Mouse (Mus musculus) lung, embryonic 14.5 days (tissue): ENCODE data around the gene Plekhm3. TPM values are rescaled to one million over a fixed set of nuclear protein-coding genes. Genes with fewer than 3 reads are reported as not detected.

Experiments
- ATAC-seq: fragments of 200-750 bp; cut with Nextera tagmentation; 2 replicates; pipeline ENCODE4 v1.8.0; 2017; ENCODE audit warnings: mild to moderate bottlenecking, moderate TSS enrichment, moderate library complexity; ENCODE audit not compliant: insufficient read depth
- DNase-seq: peaks from one replicate; pipeline ENCODE4 v3.0.0-alpha.2; 2015
- H3K27ac ChIP-seq: fragments of 300-500 bp; sonication (generic); 2 replicates; pipeline ENCODE4 v1.5.1; 2014; ENCODE audit warnings: low read depth, mild to moderate bottlenecking, moderate library complexity
- H3K27me3 ChIP-seq: fragments of 300-500 bp; sonication (generic); 2 replicates; pipeline ENCODE4 v1.6.1; 2014; ENCODE audit warnings: low read length, control low read depth; ENCODE audit not compliant: insufficient read depth
- H3K36me3 ChIP-seq: fragments of 300-500 bp; sonication (generic); 2 replicates; pipeline ENCODE4 v1.6.1; 2014; ENCODE audit warnings: control low read depth; ENCODE audit not compliant: insufficient read depth
- H3K4me1 ChIP-seq: fragments of 300-500 bp; sonication (generic); 2 replicates; pipeline ENCODE4 v1.6.1; 2014; ENCODE audit warnings: antibody characterized with exemption, control low read depth; ENCODE audit not compliant: insufficient read depth
- H3K4me2 ChIP-seq: fragments of 300-500 bp; sonication (generic); 2 replicates; pipeline ENCODE4 v1.6.1; 2014; ENCODE audit warnings: mild to moderate bottlenecking
- H3K4me3 ChIP-seq: fragments of 300-500 bp; sonication (generic); 2 replicates; pipeline ENCODE4 v1.5.1; 2014; ENCODE audit warnings: low read depth, low read length
- H3K9ac ChIP-seq: fragments of 300-500 bp; sonication (generic); 2 replicates; pipeline ENCODE4 v1.6.1; 2014
- H3K9me3 ChIP-seq: fragments of 300-500 bp; sonication (generic); 2 replicates; pipeline ENCODE4 v1.6.1; 2016; ENCODE audit warnings: low read depth, low read length, control low read depth
- CTCF ChIP-seq: IDR thresholded peaks from 2 replicates; pipeline ENCODE4 v1.5.1; 2016; ENCODE audit warnings: antibody characterized with exemption, low read depth
- WGBS: fragments of 180-500 bp; shearing (Covaris S2); extraction: QIAGEN DNeasy Blood & Tissue Kit; methylation state at CpG from one replicate; pipeline ENCODE4 v1.1.7; 2014; 5-methylcytosine and 5-hydroxymethylcytosine counted together
- polyA plus RNA-seq: library from polyadenylated mRNA; unstranded; fragments of >200 nt; fragmentation: Nextera tagmentation; extraction: Ambion mirVana; gene quantifications from 2 replicates; pipeline ENCODE4 v1.2.1, GENCODE M21; 2014

The Plekhm3 gene
- polyA plus RNA-seq, 1 experiment from 2014 or later: 8.1 TPM

- no peak for ATAC-seq
- peaks cover 5% of the 10 kb centered on the region; the same call in 1 of the 2 replicates for H3K4me1 ChIP-seq
- DNase-seq: peak; percentile 37
- no peak overlapping the region for H3K4me2 ChIP-seq
- no peaks in the 10 kb centered on the region for H3K36me3 ChIP-seq
- WGBS: 39% methylated on average over 1 of the region's 1 CpGs
- H3K9me3 ChIP-seq: no peaks in the 10 kb centered on the region
- H3K27me3 ChIP-seq: no peaks in the 10 kb centered on the region
- TF ChIP-seq CTCF: no peak
- no peak overlapping the region for H3K4me3 ChIP-seq
- no peak overlapping the region for H3K27ac ChIP-seq
- H3K9ac ChIP-seq: no peak overlapping the region
Measured at GRCm38 (mm10) chr1:64807766-64808165, 148.9 kb downstream of the Plekhm3 start.

GRCm38 (mm10) chr1:64805217-64805616, 151.4 kb downstream of the Plekhm3 start:
- no peak for TF ChIP-seq CTCF
- Histone ChIP-seq H3K9me3 (no peaks in the 10 kb centered on the region), H3K27ac (no peak overlapping the region)

GRCm38 (mm10) chr1:64802631-64803030, 154.0 kb downstream of the Plekhm3 start:
- Histone ChIP-seq H3K36me3 (no peaks in the 10 kb centered on the region), H3K4me1 (no peaks in the 10 kb centered on the region), H3K27me3 (no peaks in the 10 kb centered on the region), H3K4me2 (no peak overlapping the region), H3K9ac (no peak overlapping the region), H3K27ac (no peak overlapping the region), H3K4me3 (no peak overlapping the region), H3K9me3 (no peaks in the 10 kb centered on the region)
- ATAC-seq (peak; percentile 69; the same call in 1 of the 2 replicates), DNase-seq (peak; percentile 62)
- WGBS: 30% methylated on average over 6 of the region's 6 CpGs
- TF ChIP-seq CTCF: no peak

More at GRCm38 (mm10) chr1:64805217-64805616, 151.4 kb downstream of the Plekhm3 start:
- H3K36me3 ChIP-seq: no peaks in the 10 kb centered on the region
- ATAC-seq (no peak), DNase-seq (no peak)
- no peaks in the 10 kb centered on the region for H3K27me3 ChIP-seq
- no peak overlapping the region for H3K9ac ChIP-seq
- no peak overlapping the region for H3K4me3 ChIP-seq
- WGBS: 56% methylated on average over 2 of the region's 2 CpGs
- no peak overlapping the region for H3K4me2 ChIP-seq
- H3K4me1 ChIP-seq: peaks cover 5% of the 10 kb centered on the region; the same call in 1 of the 2 replicates

GRCm38 (mm10) chr1:64797621-64798020, 159.0 kb downstream of the Plekhm3 start:
- 61% methylated on average over 3 of the region's 3 CpGs for WGBS
- no peak for TF ChIP-seq CTCF
- no peak for ATAC-seq

GRCm38 (mm10) chr1:64796867-64797582, 159.6 kb downstream of the Plekhm3 start:
- no peak overlapping the region for H3K9ac ChIP-seq
- no peak for TF ChIP-seq CTCF
- no peaks in the 10 kb centered on the region for H3K9me3 ChIP-seq
- no peak overlapping the region for H3K27ac ChIP-seq
- H3K27me3 ChIP-seq: no peaks in the 10 kb centered on the region
- no peak overlapping the region for H3K4me2 ChIP-seq
- no peak for ATAC-seq
- H3K4me3 ChIP-seq: no peak overlapping the region
- H3K36me3 ChIP-seq: 0 out of 2 replicates have a peak, but pooled peaks cover 2% of the 10 kb centered on the region
- WGBS: 82% methylated on average over 6 of the region's 6 CpGs
- H3K4me1 ChIP-seq: 0 out of 2 replicates have a peak, but pooled peaks cover 5% of the 10 kb centered on the region
- DNase-seq: no peak

More at GRCm38 (mm10) chr1:64797621-64798020, 159.0 kb downstream of the Plekhm3 start:
- no peak overlapping the region for H3K4me3 ChIP-seq
- no peak overlapping the region for H3K27ac ChIP-seq
- H3K9ac ChIP-seq: no peak overlapping the region
- H3K9me3 ChIP-seq: no peaks in the 10 kb centered on the region
- no peaks in the 10 kb centered on the region for H3K27me3 ChIP-seq
- 0 out of 2 replicates have a peak, but pooled peaks cover 5% of the 10 kb centered on the region for H3K4me1 ChIP-seq
- no peak for DNase-seq
- 0 out of 2 replicates have a peak, but pooled peaks cover 2% of the 10 kb centered on the region for H3K36me3 ChIP-seq
- no peak overlapping the region for H3K4me2 ChIP-seq

GRCm38 (mm10) chr1:64795284-64796040, 161.2 kb downstream of the Plekhm3 start:
- no peaks in the 10 kb centered on the region for H3K27me3 ChIP-seq
- no peak overlapping the region for H3K4me2 ChIP-seq
- 0 out of 2 replicates have a peak, but pooled peaks cover 2% of the 10 kb centered on the region for H3K36me3 ChIP-seq
- no peak overlapping the region for H3K9ac ChIP-seq
- no peak for DNase-seq
- no peak overlapping the region for H3K4me3 ChIP-seq
- no peak for TF ChIP-seq CTCF
- H3K27ac ChIP-seq: no peak overlapping the region
- 0 out of 2 replicates have a peak, but pooled peaks cover 5% of the 10 kb centered on the region for H3K4me1 ChIP-seq
- no peak for ATAC-seq
- 52% methylated on average over 8 of the region's 8 CpGs for WGBS
- no peaks in the 10 kb centered on the region for H3K9me3 ChIP-seq

GRCm38 (mm10) chr1:64794096-64794495, 162.5 kb downstream of the Plekhm3 start:
- 85% methylated on average over 11 of the region's 11 CpGs for WGBS
- H3K9ac ChIP-seq: no peak overlapping the region

More at GRCm38 (mm10) chr1:64794096-64794495, 162.5 kb downstream of the Plekhm3 start:
- Histone ChIP-seq H3K27ac (no peak overlapping the region), H3K9me3 (no peaks in the 10 kb centered on the region), H3K27me3 (no peaks in the 10 kb centered on the region), H3K4me2 (no peak overlapping the region), H3K4me3 (no peak overlapping the region), H3K36me3 (0 out of 2 replicates have a peak, but pooled peaks cover 2% of the 10 kb centered on the region), H3K4me1 (0 out of 2 replicates have a peak, but pooled peaks cover 5% of the 10 kb centered on the region)
- DNase-seq: no peak
- no peak for TF ChIP-seq CTCF
- no peak for ATAC-seq
